Mouse (Mus musculus) lung, embryonic 14.5 days (tissue): ENCODE measurements around the gene Zfp329. TPM values are rescaled to one million over a fixed set of nuclear protein-coding genes. Genes with fewer than 3 reads are reported as not detected.

Experiments used
- ATAC-seq: fragments of 200-750 bp; cut with Nextera tagmentation; 2 replicates; pipeline ENCODE4 v1.8.0; 2017; ENCODE audit warnings: mild to moderate bottlenecking, moderate TSS enrichment, moderate library complexity; ENCODE audit not compliant: insufficient read depth
- DNase-seq: peaks from one replicate; pipeline ENCODE4 v3.0.0-alpha.2; 2015
- H3K27ac ChIP-seq: fragments of 300-500 bp; sonication (generic); 2 replicates; pipeline ENCODE4 v1.5.1; 2014; ENCODE audit warnings: low read depth, mild to moderate bottlenecking, moderate library complexity
- H3K27me3 ChIP-seq: fragments of 300-500 bp; sonication (generic); 2 replicates; pipeline ENCODE4 v1.6.1; 2014; ENCODE audit warnings: low read length, control low read depth; ENCODE audit not compliant: insufficient read depth
- H3K36me3 ChIP-seq: fragments of 300-500 bp; sonication (generic); 2 replicates; pipeline ENCODE4 v1.6.1; 2014; ENCODE audit warnings: control low read depth; ENCODE audit not compliant: insufficient read depth
- H3K4me1 ChIP-seq: fragments of 300-500 bp; sonication (generic); 2 replicates; pipeline ENCODE4 v1.6.1; 2014; ENCODE audit warnings: antibody characterized with exemption, control low read depth; ENCODE audit not compliant: insufficient read depth
- H3K4me2 ChIP-seq: fragments of 300-500 bp; sonication (generic); 2 replicates; pipeline ENCODE4 v1.6.1; 2014; ENCODE audit warnings: mild to moderate bottlenecking
- H3K4me3 ChIP-seq: fragments of 300-500 bp; sonication (generic); 2 replicates; pipeline ENCODE4 v1.5.1; 2014; ENCODE audit warnings: low read depth, low read length
- H3K9ac ChIP-seq: fragments of 300-500 bp; sonication (generic); 2 replicates; pipeline ENCODE4 v1.6.1; 2014
- H3K9me3 ChIP-seq: fragments of 300-500 bp; sonication (generic); 2 replicates; pipeline ENCODE4 v1.6.1; 2016; ENCODE audit warnings: low read depth, low read length, control low read depth
- CTCF ChIP-seq: IDR thresholded peaks from 2 replicates; pipeline ENCODE4 v1.5.1; 2016; ENCODE audit warnings: antibody characterized with exemption, low read depth
- WGBS: fragments of 180-500 bp; shearing (Covaris S2); extraction: QIAGEN DNeasy Blood & Tissue Kit; methylation state at CpG from one replicate; pipeline ENCODE4 v1.1.7; 2014; 5-methylcytosine and 5-hydroxymethylcytosine counted together
- polyA plus RNA-seq: library from polyadenylated mRNA; unstranded; fragments of >200 nt; fragmentation: Nextera tagmentation; extraction: Ambion mirVana; gene quantifications from 2 replicates; pipeline ENCODE4 v1.2.1, GENCODE M21; 2014

Zfp329 gene
- polyA plus RNA-seq, 1 experiment from 2014 or later: 16.3 TPM

GRCm38 (mm10) chr7:12779782-12780150 is 38.9 kb downstream of the Zfp329 start:
- TF ChIP-seq CTCF: no peak
- 22% methylated on average over 10 of the region's 10 CpGs for WGBS
- Histone ChIP-seq H3K4me2 (peak overlapping the region; percentile 96), H3K4me1 (0 out of 2 replicates have a peak, but pooled peaks cover 6% of the 10 kb centered on the region), H3K36me3 (peaks cover 6% of the 10 kb centered on the region; the same call in 1 of the 2 replicates), H3K27me3 (no peaks in the 10 kb centered on the region), H3K4me3 (peak overlapping the region; percentile 65), H3K27ac (no peak overlapping the region), H3K9ac (peak overlapping the region; percentile 69), H3K9me3 (no peaks in the 10 kb centered on the region)
- ATAC-seq: 0 out of 2 replicates have a peak, but pooled peaks have one; percentile 0
- no peak for DNase-seq

GRCm38 (mm10) chr7:12779141-12779540 is 39.5 kb downstream of the Zfp329 start:
- DNase-seq (no peak), ATAC-seq (no peak)
- Histone ChIP-seq H3K4me1 (0 out of 2 replicates have a peak, but pooled peaks cover 6% of the 10 kb centered on the region), H3K4me3 (no peak overlapping the region; the same call in 1 of the 2 replicates), H3K27ac (no peak overlapping the region), H3K9me3 (no peaks in the 10 kb centered on the region), H3K36me3 (peaks cover 7% of the 10 kb centered on the region; the same call in 1 of the 2 replicates), H3K9ac (no peak overlapping the region), H3K4me2 (peak overlapping the region; percentile 96), H3K27me3 (no peaks in the 10 kb centered on the region)
- WGBS: 83% methylated on average over 5 of the region's 5 CpGs
- no peak for TF ChIP-seq CTCF

GRCm38 (mm10) chr7:12774606-12775005 is 44.1 kb downstream of the Zfp329 start:
- Histone ChIP-seq H3K4me1 (no peaks in the 10 kb centered on the region), H3K36me3 (peaks cover 17% of the 10 kb centered on the region; the same call in 1 of the 2 replicates), H3K4me2 (no peak overlapping the region), H3K9ac (no peak overlapping the region), H3K4me3 (no peak overlapping the region), H3K27ac (no peak overlapping the region), H3K9me3 (no peaks in the 10 kb centered on the region), H3K27me3 (no peaks in the 10 kb centered on the region)
- WGBS: 100% methylated on average over 1 of the region's 1 CpGs
- ATAC-seq: no peak
- DNase-seq: no peak
- TF ChIP-seq CTCF: no peak

- WGBS: 82% methylated on average over 9 of the region's 9 CpGs
- no peak overlapping the region for H3K4me3 ChIP-seq
- ATAC-seq: no peak
- DNase-seq: no peak
- no peak overlapping the region for H3K9ac ChIP-seq
- H3K4me1 ChIP-seq: no peaks in the 10 kb centered on the region
- no peak overlapping the region for H3K4me2 ChIP-seq
- no peak overlapping the region for H3K27ac ChIP-seq
- no peaks in the 10 kb centered on the region for H3K27me3 ChIP-seq
- H3K36me3 ChIP-seq: peaks cover 17% of the 10 kb centered on the region; the same call in 1 of the 2 replicates
- no peaks in the 10 kb centered on the region for H3K9me3 ChIP-seq
- TF ChIP-seq CTCF: no peak
Observed at GRCm38 (mm10) chr7:12774111-12774510, 44.5 kb downstream of the Zfp329 start.

Other genes starting within 250 kb of the Zfp329 start
- 0.01 TPM in 2 replicates for gene Vmn2r53, start 210.1 kb downstream of the Zfp329 start, polyA plus RNA-seq
- gene Vmn2r54, start 178.5 kb downstream of the Zfp329 start, polyA plus RNA-seq: not detected in 2 replicates
- not detected in 2 replicates for gene Vmn2r55, start 133.9 kb downstream of the Zfp329 start, polyA plus RNA-seq
- gene Vmn2r56, start 83.9 kb downstream of the Zfp329 start, polyA plus RNA-seq: not detected in 2 replicates
- gene Zscan18, start 15.2 kb downstream of the Zfp329 start, polyA plus RNA-seq: 6.9 and 7.6 TPM in 2 replicates
- gene Zfp110, start 15.9 kb upstream of the Zfp329 start, polyA plus RNA-seq: 41.2 and 41.5 TPM in 2 replicates
- gene Zfp128, start 62.3 kb upstream of the Zfp329 start, polyA plus RNA-seq: 4.3 and 4.7 TPM in 2 replicates
- gene Zscan22, start 79.0 kb upstream of the Zfp329 start, polyA plus RNA-seq: 22.2 and 23.4 TPM in 2 replicates
- 1,356 and 1,409 TPM in 2 replicates for gene Rps5, start 103.4 kb upstream of the Zfp329 start, polyA plus RNA-seq
- 0.73 and 0.97 TPM in 2 replicates for gene Rnf225, start 108.6 kb upstream of the Zfp329 start, polyA plus RNA-seq
- gene Zfp324, start 147.0 kb upstream of the Zfp329 start, polyA plus RNA-seq: 9.6 and 11.1 TPM in 2 replicates
- 8.1 TPM in 2 replicates for gene Zfp446, start 159.0 kb upstream of the Zfp329 start, polyA plus RNA-seq
- not detected in 2 replicates for gene Slc27a5, start 179.3 kb upstream of the Zfp329 start, polyA plus RNA-seq
- gene Trim28, start 180.3 kb upstream of the Zfp329 start, polyA plus RNA-seq: 458 and 511 TPM in 2 replicates
- 29.8 and 30.4 TPM in 2 replicates for gene Zbtb45, start 191.2 kb upstream of the Zfp329 start, polyA plus RNA-seq
- 123 and 128 TPM in 2 replicates for gene Chmp2a, start 215.9 kb upstream of the Zfp329 start, polyA plus RNA-seq
- gene Ube2m, start 219.4 kb upstream of the Zfp329 start, polyA plus RNA-seq: 150 and 168 TPM in 2 replicates
- gene Mzf1, start 235.9 kb upstream of the Zfp329 start, polyA plus RNA-seq: 2.3 and 3.3 TPM in 2 replicates